Comparison of ENCODE assay signal across 21 mouse cellular contexts in the genomic region with DNA sequence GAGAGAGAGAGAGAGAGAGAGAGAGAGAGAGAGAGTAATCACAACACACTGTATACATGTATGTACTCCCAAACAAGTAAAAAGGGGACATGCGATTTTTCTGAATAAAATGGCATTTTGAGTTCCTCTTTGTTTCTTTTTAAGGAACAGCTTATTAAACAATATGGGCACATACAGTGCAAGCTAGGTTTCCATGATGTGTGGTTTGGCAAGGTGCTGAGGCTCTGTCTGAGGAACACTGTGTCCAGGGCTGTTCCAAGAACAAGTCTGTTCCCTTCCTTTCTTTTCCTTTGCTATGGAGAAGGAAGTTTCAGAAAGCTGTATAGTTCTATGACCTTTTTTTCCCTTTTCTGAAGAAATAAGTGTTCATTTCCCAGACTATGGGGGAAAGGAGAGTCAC. TPM values are rescaled to one million over a fixed set of nuclear protein-coding genes. Genes with fewer than 3 reads are reported as not detected.
"Had no signal": no experiment of that assay in that cellular context is flagged by ENCODE, and none has a peak within 500 bp of the region (broad histone marks: within the 10 kb centered on the region; RNA-seq: fewer than 3 reads in every experiment).

No protein-coding gene starts in this region.

- ATAC-seq: intestine, postnatal 0 days; midbrain, embryonic 15.5 days had no signal

- H3K27me3 ChIP-seq: limb, embryonic 12.5 days; limb, embryonic 15.5 days; liver, embryonic 15.5 days; lung, embryonic 15.5 days; midbrain, embryonic 12.5 days; midbrain, embryonic 15.5 days; neural tube, embryonic 13.5 days had no signal

- H3K9me3 ChIP-seq: limb, embryonic 12.5 days; limb, embryonic 15.5 days; liver, embryonic 15.5 days; lung, embryonic 15.5 days; midbrain, embryonic 12.5 days; midbrain, embryonic 15.5 days; neural tube, embryonic 13.5 days had no signal

- DNase-seq: kidney, adult 8-10 months; kidney, postnatal 14 days; kidney, postnatal 4 days; left cerebral cortex, postnatal 4 days; lung, postnatal 14 days; retina, postnatal 1 day; right cerebral cortex, postnatal 25 days; spleen, adult 18-20 months; thymus, postnatal 4 days had no signal

- H3K9ac ChIP-seq: limb, embryonic 12.5 days; limb, embryonic 15.5 days; liver, embryonic 15.5 days; lung, embryonic 15.5 days; midbrain, embryonic 12.5 days; midbrain, embryonic 15.5 days; neural tube, embryonic 13.5 days had no signal

- H3K4me1 ChIP-seq: limb, embryonic 12.5 days; limb, embryonic 15.5 days; liver, embryonic 15.5 days; lung, embryonic 15.5 days; midbrain, embryonic 12.5 days; midbrain, embryonic 15.5 days; neural tube, embryonic 13.5 days had no signal

- H3K4me3 ChIP-seq: limb, embryonic 12.5 days; limb, embryonic 15.5 days; liver, embryonic 15.5 days; lung, embryonic 15.5 days; midbrain, embryonic 12.5 days; midbrain, embryonic 15.5 days; neural tube, embryonic 13.5 days had no signal

- H3K27ac ChIP-seq: limb, embryonic 12.5 days; limb, embryonic 15.5 days; liver, embryonic 15.5 days; lung, embryonic 15.5 days; midbrain, embryonic 12.5 days; midbrain, embryonic 15.5 days; neural tube, embryonic 13.5 days had no signal

- H3K4me2 ChIP-seq: limb, embryonic 12.5 days; limb, embryonic 15.5 days; liver, embryonic 11.5 days; liver, embryonic 15.5 days; lung, embryonic 15.5 days; midbrain, embryonic 12.5 days; midbrain, embryonic 15.5 days; neural tube, embryonic 13.5 days had no signal

- H3K36me3 ChIP-seq: limb, embryonic 12.5 days; limb, embryonic 15.5 days; liver, embryonic 15.5 days; lung, embryonic 15.5 days; midbrain, embryonic 12.5 days; midbrain, embryonic 15.5 days; neural tube, embryonic 13.5 days had no signal

RNA-seq across cellular contexts. Expression of gene Tmem236, which starts 30.0 kb away (rescaled TPM):
- total RNA-seq: layer of hippocampus, adult 18-20 months; left cerebral cortex, postnatal 14 days; neutrophil, adult 5-6 weeks had no signal
- polyA plus RNA-seq: limb, embryonic 12.5 days; liver, embryonic 11.5 days; lung, embryonic 15.5 days had no signal
